Mouse (Mus musculus) lung, embryonic 15.5 days (tissue): ENCODE data around the gene Pilrb1. TPM values are rescaled to one million over a fixed set of nuclear protein-coding genes. Genes with fewer than 3 reads are reported as not detected.
"Not testable (repeated sequence)": the region's sequence is repeated elsewhere in the genome, so short reads cannot be mapped to it uniquely, and the experiment has no call there.

Experiments used
- ATAC-seq: fragments of 200-750 bp; cut with Nextera tagmentation; 2 replicates; pipeline ENCODE4 v1.8.0; 2017; ENCODE audit warnings: moderate number of reproducible peaks, borderline replicate concordance; ENCODE audit not compliant: low FRiP score, low TSS enrichment; ENCODE audit errors: extremely low read depth
- H3K27ac ChIP-seq: fragments of 300-500 bp; sonication (generic); 2 replicates; pipeline ENCODE4 v1.5.1; 2015; ENCODE audit warnings: moderate library complexity, mild to moderate bottlenecking, inconsistent platforms
- H3K27me3 ChIP-seq: fragments of 300-500 bp; sonication (generic); 2 replicates; pipeline ENCODE4 v1.6.1; 2015; ENCODE audit warnings: inconsistent platforms
- H3K36me3 ChIP-seq: fragments of 300-500 bp; sonication (generic); 2 replicates; pipeline ENCODE4 v1.6.1; 2015; ENCODE audit warnings: inconsistent platforms
- H3K4me1 ChIP-seq: fragments of 300-500 bp; sonication (generic); 2 replicates; pipeline ENCODE4 v1.6.1; 2015; ENCODE audit warnings: inconsistent platforms
- H3K4me2 ChIP-seq: fragments of 300-500 bp; sonication (generic); 2 replicates; pipeline ENCODE4 v1.6.1; 2015; ENCODE audit warnings: inconsistent platforms, mild to moderate bottlenecking, moderate library complexity
- H3K4me3 ChIP-seq: fragments of 300-500 bp; sonication (generic); 2 replicates; pipeline ENCODE4 v1.5.1; 2015; ENCODE audit warnings: mild to moderate bottlenecking, inconsistent platforms
- H3K9ac ChIP-seq: fragments of 300-500 bp; sonication (generic); 2 replicates; pipeline ENCODE4 v1.6.1; 2015; ENCODE audit warnings: inconsistent platforms
- H3K9me3 ChIP-seq: fragments of 300-500 bp; sonication (generic); 2 replicates; pipeline ENCODE4 v1.6.1; 2016; ENCODE audit warnings: inconsistent platforms
- WGBS: fragments of 180-500 bp; shearing (Covaris S2); methylation state at CpG from one replicate; pipeline ENCODE4 v1.1.7; 2015; 5-methylcytosine and 5-hydroxymethylcytosine counted together
- polyA plus RNA-seq: library from polyadenylated mRNA; unstranded; fragments of >200 nt; fragmentation: Nextera tagmentation; extraction: Ambion mirVana; gene quantifications from 2 replicates; pipeline ENCODE4 v1.2.1, GENCODE M21; 2015

Pilrb1 gene
- 0.76 and 0.78 TPM in 2 replicates for polyA plus RNA-seq

- not testable (repeated sequence) for H3K27ac ChIP-seq, H3K9me3 ChIP-seq, H3K4me1 ChIP-seq, ATAC-seq, H3K4me2 ChIP-seq, H3K4me3 ChIP-seq, H3K9ac ChIP-seq, H3K27me3 ChIP-seq, H3K36me3 ChIP-seq
- 61% methylated on average over 2 of the region's 2 CpGs for WGBS
These were observed at the start of gene Pilrb1 for GRCm38 (mm10) chr5:137857960-137858710. TSS of gene Pilrb1 (minus strand) at chr5:137858106.

- H3K4me3 ChIP-seq: no peak overlapping the region
- no peak overlapping the region for H3K4me2 ChIP-seq
- H3K9ac ChIP-seq: no peak overlapping the region
- no peaks in the 10 kb centered on the region for H3K36me3 ChIP-seq
- H3K9me3 ChIP-seq: no peaks in the 10 kb centered on the region
- no peak overlapping the region for H3K27ac ChIP-seq
- ATAC-seq: no peak
- no peaks in the 10 kb centered on the region for H3K4me1 ChIP-seq
- 50% methylated on average over 1 of the region's 1 CpGs for WGBS
- no peaks in the 10 kb centered on the region for H3K27me3 ChIP-seq
These were observed 39.9 kb upstream of the Pilrb1 start for GRCm38 (mm10) chr5:137897812-137898211.

- Histone ChIP-seq H3K36me3 (no peaks in the 10 kb centered on the region), H3K9ac (no peak overlapping the region), H3K4me2 (no peak overlapping the region), H3K4me1 (no peaks in the 10 kb centered on the region), H3K4me3 (no peak overlapping the region), H3K9me3 (no peaks in the 10 kb centered on the region), H3K27me3 (no peaks in the 10 kb centered on the region), H3K27ac (no peak overlapping the region)
- 29% methylated on average over 1 of the region's 1 CpGs for WGBS
- ATAC-seq: no peak
These were observed 35.0 kb upstream of the Pilrb1 start for GRCm38 (mm10) chr5:137892954-137893353.

GRCm38 (mm10) chr5:137887666-137888065 lies 29.8 kb upstream of the Pilrb1 start:
- Histone ChIP-seq H3K27ac (no peak overlapping the region), H3K9me3 (no peaks in the 10 kb centered on the region), H3K36me3 (no peaks in the 10 kb centered on the region), H3K27me3 (no peaks in the 10 kb centered on the region), H3K9ac (no peak overlapping the region), H3K4me3 (no peak overlapping the region), H3K4me1 (no peaks in the 10 kb centered on the region), H3K4me2 (no peak overlapping the region)
- WGBS: 95% methylated on average over 1 of the region's 1 CpGs
- ATAC-seq: no peak

GRCm38 (mm10) chr5:137885894-137886293 lies 28.0 kb upstream of the Pilrb1 start:
- Histone ChIP-seq H3K9ac (no peak overlapping the region), H3K4me1 (no peaks in the 10 kb centered on the region), H3K4me3 (no peak overlapping the region), H3K4me2 (no peak overlapping the region), H3K9me3 (no peaks in the 10 kb centered on the region), H3K27me3 (no peaks in the 10 kb centered on the region), H3K27ac (no peak overlapping the region), H3K36me3 (no peaks in the 10 kb centered on the region)
- 3% methylated on average over 2 of the region's 2 CpGs for WGBS
- no peak for ATAC-seq

GRCm38 (mm10) chr5:137883345-137883744 lies 25.4 kb upstream of the Pilrb1 start:
- Histone ChIP-seq H3K4me2 (no peak overlapping the region), H3K4me3 (no peak overlapping the region), H3K9ac (no peak overlapping the region), H3K36me3 (no peaks in the 10 kb centered on the region), H3K27me3 (no peaks in the 10 kb centered on the region), H3K9me3 (no peaks in the 10 kb centered on the region), H3K27ac (no peak overlapping the region), H3K4me1 (no peaks in the 10 kb centered on the region)
- ATAC-seq: no peak
- WGBS: 74% methylated on average over 3 of the region's 3 CpGs

- Histone ChIP-seq H3K27me3 (no peaks in the 10 kb centered on the region), H3K9ac (no peak overlapping the region), H3K4me1 (no peaks in the 10 kb centered on the region), H3K4me3 (no peak overlapping the region), H3K36me3 (no peaks in the 10 kb centered on the region), H3K27ac (no peak overlapping the region), H3K9me3 (no peaks in the 10 kb centered on the region), H3K4me2 (no peak overlapping the region)
- WGBS: 67% methylated on average over 4 of the region's 4 CpGs
- ATAC-seq: no peak
These were observed 25.0 kb upstream of the Pilrb1 start for GRCm38 (mm10) chr5:137882922-137883321.

- Histone ChIP-seq H3K4me1 (no peaks in the 10 kb centered on the region), H3K9me3 (no peaks in the 10 kb centered on the region), H3K36me3 (no peaks in the 10 kb centered on the region), H3K4me2 (no peak overlapping the region), H3K27me3 (no peaks in the 10 kb centered on the region), H3K27ac (no peak overlapping the region), H3K4me3 (no peak overlapping the region), H3K9ac (no peak overlapping the region)
- 50% methylated on average over 2 of the region's 2 CpGs for WGBS
- no peak for ATAC-seq
These were observed 20.0 kb upstream of the Pilrb1 start for GRCm38 (mm10) chr5:137877860-137878259.

GRCm38 (mm10) chr5:137875054-137875453 lies 17.1 kb upstream of the Pilrb1 start:
- Histone ChIP-seq H3K4me2 (no peak overlapping the region), H3K4me1 (no peaks in the 10 kb centered on the region), H3K27ac (no peak overlapping the region), H3K36me3 (no peaks in the 10 kb centered on the region), H3K4me3 (no peak overlapping the region), H3K9me3 (no peaks in the 10 kb centered on the region), H3K27me3 (no peaks in the 10 kb centered on the region), H3K9ac (no peak overlapping the region)
- ATAC-seq: no peak
- WGBS: 76% methylated on average over 2 of the region's 2 CpGs

GRCm38 (mm10) chr5:137872381-137872702 lies 14.4 kb upstream of the Pilrb1 start:
- H3K9ac ChIP-seq, H3K27ac ChIP-seq, H3K36me3 ChIP-seq, H3K27me3 ChIP-seq, H3K4me3 ChIP-seq, H3K4me2 ChIP-seq, H3K4me1 ChIP-seq, ATAC-seq, H3K9me3 ChIP-seq: not testable (repeated sequence)
- WGBS: 21% methylated on average over 1 of the region's 1 CpGs

GRCm38 (mm10) chr5:137871644-137872380 lies 13.9 kb upstream of the Pilrb1 start, which contains the start of gene Pilrb2:
TSS of gene Pilrb2 (minus strand) at chr5:137871815.
- 50% methylated on average over 3 of the region's 3 CpGs for WGBS
- not testable (repeated sequence) for H3K4me1 ChIP-seq, H3K36me3 ChIP-seq, H3K9me3 ChIP-seq, H3K27ac ChIP-seq, H3K27me3 ChIP-seq, ATAC-seq, H3K4me2 ChIP-seq, H3K4me3 ChIP-seq, H3K9ac ChIP-seq

GRCm38 (mm10) chr5:137868600-137868999 lies 10.7 kb upstream of the Pilrb1 start:
- 34% methylated on average over 2 of the region's 2 CpGs for WGBS
- peak; percentile 87; the same call in 1 of the 2 replicates for ATAC-seq

More at GRCm38 (mm10) chr5:137868600-137868999, 10.7 kb upstream of the Pilrb1 start:
- 0 out of 2 replicates have a peak overlapping the region, but pooled peaks have one; percentile 4 for H3K27ac ChIP-seq
- H3K4me3 ChIP-seq, H3K36me3 ChIP-seq, H3K4me1 ChIP-seq, H3K27me3 ChIP-seq, H3K4me2 ChIP-seq, H3K9me3 ChIP-seq, H3K9ac ChIP-seq: not testable (repeated sequence)
